Mouse (Mus musculus) lung, postnatal 0 days (tissue): ENCODE results near the gene Rab8b.

Experiments used
- CTCF ChIP-seq: IDR thresholded peaks from 2 replicates; pipeline ENCODE4 v1.5.1; 2016; ENCODE audit warnings: antibody characterized with exemption, mild to moderate bottlenecking
- EP300 ChIP-seq: IDR thresholded peaks from 2 replicates; pipeline ENCODE4 v1.6.1; 2016; ENCODE audit warnings: antibody characterized with exemption, mild to moderate bottlenecking, control low read depth

DNA sequence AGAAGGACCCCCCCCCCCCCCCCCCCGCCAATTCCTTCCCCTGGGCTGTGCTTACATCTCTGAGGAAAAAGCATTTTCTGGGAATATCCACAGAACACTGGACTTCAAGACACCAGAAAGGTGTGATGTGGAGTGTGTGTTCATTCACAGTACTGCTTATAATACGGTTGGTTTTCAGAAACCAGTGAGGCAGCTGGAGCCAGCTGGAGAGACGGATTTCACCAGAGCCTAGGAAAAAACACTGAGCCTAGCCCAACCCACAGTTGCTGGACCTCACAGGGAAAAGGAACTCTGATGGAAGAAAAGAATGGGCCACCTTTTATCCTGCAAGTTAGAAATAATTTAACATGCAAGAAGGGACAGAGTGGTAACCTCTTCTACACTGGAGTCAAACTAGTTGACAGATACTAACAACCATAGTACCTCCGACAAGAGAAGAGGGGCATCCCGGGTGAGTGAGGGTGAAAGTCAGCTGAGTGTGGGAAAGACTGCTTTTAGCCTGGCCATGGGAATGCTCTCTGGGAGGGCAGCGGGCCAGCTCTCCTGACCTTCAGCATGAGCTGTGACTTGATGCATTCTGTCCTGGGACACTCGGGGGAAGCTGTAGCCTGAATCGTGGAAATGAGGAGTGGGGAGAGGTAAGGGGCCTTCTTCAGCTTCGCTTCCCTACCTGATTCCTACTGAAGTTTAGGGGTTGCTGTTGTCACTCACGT is 47.3 kb downstream of the Rab8b start:
- TF ChIP-seq CTCF (no peak), EP300 (peak; percentile 46; the same call in 1 of the 2 replicates)
